Mouse (Mus musculus) gastrocnemius, postnatal 25 days (tissue): ENCODE data around the gene E330021D16Rik. TPM values are rescaled to one million over a fixed set of nuclear protein-coding genes. Genes with fewer than 3 reads are reported as not detected.
"Not testable (repeated sequence)": the region's sequence is repeated elsewhere in the genome, so short reads cannot be mapped to it uniquely, and the experiment has no call there.

Experiments
- DNase-seq: peaks from one replicate; pipeline ENCODE4 v3.0.0; 2022
- long read RNA-seq, 2 experiments: library from polyadenylated mRNA; stranded (forward); transcript quantifications; one replicate each; pipeline ENCODE4 v2.0.0; 2021
- total RNA-seq, 2 experiments: library from RNA; stranded (reverse); gene quantifications; 1 replicate in 1 of 2; 2 replicates in 1 of 2; pipeline ENCODE4 v1.2.3; 2021

The E330021D16Rik gene
- total RNA-seq: not detected
- long read RNA-seq, experiment 1: 0 reads
- long read RNA-seq, experiment 2: 0 reads

DNA sequence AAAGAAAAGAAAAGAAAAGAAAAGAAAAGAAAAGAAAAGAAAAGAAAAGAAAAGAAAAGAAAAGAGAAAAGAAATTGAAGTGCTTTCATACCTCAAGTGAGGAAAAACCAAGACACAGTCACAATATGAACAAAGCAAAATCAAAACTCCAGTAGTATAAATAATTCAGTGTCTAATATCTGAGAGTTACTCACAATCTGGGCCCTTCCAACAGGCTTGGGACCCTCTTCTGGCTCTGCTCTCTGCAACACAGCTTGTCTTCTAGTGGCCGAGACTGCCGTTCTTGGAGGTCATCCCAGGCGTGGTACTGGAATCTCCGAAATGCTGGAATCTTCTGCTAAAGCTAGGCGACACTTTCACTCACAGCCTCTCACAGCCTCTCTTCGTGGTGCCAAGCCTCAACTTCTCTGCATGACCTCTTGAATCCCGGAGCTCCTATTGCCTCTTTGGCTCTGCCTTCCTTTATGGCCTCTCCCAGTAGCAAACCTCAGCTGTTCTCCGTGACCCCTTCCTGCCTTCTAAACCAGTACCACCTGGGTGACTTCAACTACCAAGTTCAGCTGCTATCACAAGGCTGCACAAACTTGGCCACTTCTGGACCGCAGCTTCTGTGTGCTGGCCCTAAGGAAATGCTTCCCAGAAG is at the start of gene E330021D16Rik:
E330021D16Rik (minus strand) TSS at position 437 of the 643 bp plus-strand sequence.
- no peak for DNase-seq

DNA sequence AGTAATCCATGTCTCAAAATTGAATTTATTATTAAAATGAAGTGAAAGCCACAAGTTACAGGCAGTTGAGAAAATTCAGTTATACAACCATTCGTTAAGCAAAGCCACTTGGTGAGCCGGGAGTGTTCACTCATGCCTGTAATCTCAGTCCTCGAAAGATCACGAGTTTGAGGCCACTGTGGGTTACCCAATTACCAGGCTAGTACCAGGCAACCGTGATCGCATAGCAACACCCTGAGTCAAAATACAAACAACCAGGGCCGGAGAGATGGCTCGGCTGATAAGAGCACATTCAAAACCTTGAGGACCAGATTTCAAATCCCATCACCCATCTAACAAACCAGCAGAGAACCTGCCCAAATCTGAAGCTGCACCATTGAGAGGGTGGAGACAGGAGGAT is 49.7 kb upstream of the E330021D16Rik start:
- DNase-seq: no peak

DNA sequence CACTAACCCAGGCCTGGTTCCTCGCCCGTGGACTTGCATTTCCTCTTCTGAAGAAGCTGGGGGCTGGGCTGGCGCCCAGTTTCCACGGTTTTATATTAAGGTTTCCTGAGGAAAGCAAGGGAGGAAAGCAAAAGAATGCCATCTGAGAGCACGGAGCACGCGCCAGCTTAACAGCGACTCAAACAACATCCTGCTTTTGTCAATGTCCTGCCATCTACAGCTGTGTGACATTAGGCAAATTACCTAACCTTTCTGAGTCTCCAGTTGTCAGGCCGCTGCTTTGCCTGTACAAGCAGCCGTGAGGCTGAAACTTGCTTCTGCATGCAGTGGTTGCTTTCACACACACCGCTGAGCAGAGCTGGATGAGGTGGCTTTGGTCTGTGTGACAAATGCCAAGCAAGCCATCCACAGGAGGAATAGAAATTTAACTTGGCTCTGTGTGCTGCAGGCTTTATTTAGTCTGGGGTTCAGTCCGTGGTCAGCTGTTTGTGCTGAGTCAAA is 48.8 kb upstream of the E330021D16Rik start:
- DNase-seq: peak; percentile 22

DNA sequence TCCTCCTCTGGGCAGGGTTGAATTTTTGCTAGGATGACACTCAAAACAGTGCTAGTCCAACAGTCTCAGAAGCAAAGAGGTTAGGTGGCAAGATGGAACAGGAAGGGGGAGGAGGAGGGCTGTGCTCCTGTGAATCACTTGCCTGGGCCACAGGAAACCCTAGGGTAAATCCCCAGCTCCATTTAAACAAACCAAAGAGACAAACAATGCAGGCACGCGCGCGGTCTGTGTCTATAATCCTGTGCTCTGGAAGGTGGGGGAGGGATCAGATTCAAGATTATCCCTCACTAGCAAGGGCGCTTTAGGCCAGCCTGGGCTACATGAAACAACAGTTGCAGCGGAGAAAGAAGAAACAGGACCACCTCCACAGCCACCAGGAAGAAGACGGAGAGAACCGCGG is 48.1 kb upstream of the E330021D16Rik start:
- DNase-seq: no peak

DNA sequence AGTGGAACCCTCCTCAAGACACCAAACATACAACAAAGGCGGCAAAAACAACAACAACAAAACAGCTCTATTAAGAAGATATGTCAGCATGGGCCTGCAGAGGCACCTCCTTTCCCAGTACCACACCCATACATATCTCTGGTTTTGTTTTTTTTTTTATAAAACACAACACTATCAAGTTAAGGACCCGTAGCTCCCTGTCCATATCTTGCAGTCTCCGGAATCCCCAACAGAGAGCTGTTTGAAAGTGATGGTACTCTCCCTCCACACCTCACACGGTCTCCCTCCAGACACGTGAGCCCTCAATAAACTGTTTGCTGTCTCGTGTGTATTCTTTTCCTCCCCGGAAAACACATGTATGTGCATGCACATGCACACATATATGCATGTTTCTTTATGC is 43.8 kb upstream of the E330021D16Rik start:
- no peak for DNase-seq

DNA sequence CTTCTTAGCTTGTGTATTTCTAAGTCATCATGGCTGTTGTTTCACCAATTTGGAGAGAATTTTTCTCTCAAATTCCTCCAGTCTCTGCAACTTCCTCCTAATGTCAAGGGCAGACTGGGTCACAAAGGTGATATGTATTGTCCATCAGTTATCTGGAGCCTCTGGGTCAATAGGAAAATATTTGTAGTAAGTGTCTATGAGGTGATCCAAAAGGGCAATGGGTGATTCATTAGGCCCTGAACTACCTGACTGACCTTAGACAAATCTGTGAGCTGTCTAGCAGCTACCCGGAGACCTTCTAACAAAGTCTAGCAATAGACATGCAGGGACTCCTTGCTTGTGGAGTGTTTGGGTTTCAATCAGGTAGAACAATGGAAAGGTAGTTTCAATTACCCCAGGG is 40.9 kb upstream of the E330021D16Rik start:
- DNase-seq: no peak

DNA sequence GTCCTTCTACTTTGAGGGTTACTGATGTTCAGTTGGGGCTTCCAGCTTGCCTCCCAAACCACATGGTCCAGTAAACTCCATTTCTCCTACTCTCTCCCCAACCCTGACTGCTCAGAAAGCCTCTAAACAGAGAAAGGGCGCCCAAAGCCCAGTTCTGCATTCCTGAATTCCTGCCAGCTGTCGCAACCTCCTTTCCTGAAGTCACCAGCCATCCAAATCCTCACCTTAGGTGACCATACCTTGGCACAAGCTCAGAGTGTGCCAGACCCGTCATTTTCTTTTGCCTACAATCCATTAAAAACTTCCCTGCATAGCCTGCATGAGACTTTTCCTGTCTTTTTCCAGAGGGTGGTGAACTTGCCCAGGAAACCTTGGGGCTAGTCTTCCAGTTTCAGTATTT is 40.3 kb upstream of the E330021D16Rik start:
- no peak for DNase-seq

DNA sequence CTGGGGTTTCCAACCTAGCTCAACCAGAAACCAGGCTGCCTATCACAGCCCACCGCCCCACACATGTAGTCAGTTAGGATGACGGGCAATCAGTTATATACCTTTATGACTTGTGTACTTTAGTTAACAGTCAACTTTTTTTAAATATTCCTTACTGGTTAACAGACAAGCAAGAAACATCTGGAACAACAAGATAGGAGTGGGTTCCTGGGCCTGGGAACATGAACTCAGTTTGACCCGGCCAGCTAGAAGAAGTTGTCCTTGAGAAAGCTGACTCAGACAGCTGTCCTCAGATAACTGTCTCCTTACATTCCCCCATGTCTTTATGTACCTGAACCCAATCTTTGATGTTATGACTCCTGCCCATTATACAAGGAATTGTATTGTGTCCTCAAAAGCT is 37.3 kb upstream of the E330021D16Rik start:
- no peak for DNase-seq

DNA sequence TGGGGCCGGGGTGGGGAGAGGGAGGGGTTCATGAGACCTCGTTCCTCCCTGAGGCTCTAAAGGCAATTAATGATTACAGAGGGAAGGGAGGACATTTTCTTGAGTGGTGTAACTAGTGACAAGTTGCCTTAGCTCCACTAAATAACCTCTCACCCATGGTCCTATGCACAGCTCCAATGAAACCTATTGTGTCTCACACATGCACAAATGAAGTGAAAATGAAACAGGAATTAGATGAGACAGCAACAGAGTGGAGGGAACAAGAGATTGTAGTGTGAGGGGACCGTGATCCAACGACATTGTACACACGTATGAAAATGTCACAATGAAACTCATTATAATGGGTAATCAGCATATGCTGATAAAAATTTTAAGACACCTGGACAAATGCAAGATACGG is 35.5 kb upstream of the E330021D16Rik start:
- DNase-seq: no peak

DNA sequence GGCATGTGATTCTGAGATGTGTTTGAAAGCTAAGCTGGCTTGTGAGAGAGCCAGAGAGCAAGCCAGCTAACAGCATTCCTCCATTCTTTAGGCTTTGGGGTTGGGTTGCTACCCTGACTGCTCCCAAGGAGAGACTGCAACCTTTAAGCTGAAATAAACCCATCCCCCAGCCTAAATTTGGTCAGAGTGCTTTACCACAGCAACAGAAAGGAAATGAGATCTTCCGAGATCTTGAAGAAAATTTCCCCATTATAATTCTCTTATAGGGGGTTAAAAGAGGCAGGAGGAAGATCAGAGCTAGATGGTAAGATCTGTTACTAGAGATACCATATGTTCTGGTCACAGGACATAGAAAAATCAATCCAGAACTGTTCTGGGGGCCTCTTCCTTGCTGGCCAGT is 34.6 kb upstream of the E330021D16Rik start:
- no peak for DNase-seq

DNA sequence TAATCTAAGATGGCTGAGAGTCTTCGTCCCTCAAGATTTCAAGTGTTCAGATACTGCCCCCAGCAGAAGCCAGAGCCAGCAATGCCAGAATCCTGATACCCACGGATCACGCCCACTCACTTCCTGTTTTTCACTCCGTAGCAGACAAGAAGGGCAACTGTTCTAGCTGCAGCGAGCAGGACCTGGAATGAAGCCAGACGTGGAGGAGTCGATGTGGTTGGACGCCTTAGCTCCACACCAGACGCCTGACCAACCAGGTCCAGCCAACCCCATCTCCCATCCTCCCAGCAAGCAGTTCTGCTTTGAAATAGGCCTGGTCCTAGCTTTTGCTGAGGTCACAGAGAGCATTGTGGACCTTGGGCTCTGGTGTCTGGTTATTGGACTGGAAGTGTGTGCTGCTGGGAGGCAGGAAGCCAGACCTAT is 33.9 kb upstream of the E330021D16Rik start:
- DNase-seq: peak; percentile 40

DNA sequence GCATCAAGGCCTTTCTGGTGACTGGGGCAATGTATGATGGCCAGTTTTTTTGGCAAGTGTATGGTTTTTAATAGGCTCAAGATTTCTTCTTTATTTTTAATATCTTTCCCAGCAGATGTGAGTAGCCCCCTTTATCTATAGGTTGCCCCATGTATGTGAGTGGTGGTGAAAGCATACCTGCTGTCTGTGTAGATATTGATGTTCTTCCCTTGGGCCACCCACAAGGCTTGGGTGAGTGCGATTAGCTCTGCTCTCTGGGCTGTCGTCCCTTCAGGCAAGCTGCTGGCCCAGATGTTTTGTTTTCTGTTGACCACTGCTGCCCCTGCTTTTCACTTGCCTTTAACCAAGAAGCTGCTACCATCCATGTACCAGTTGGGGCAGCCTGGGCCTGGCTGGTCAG is 23.8 kb upstream of the E330021D16Rik start:
- DNase-seq: not testable (repeated sequence)

DNA sequence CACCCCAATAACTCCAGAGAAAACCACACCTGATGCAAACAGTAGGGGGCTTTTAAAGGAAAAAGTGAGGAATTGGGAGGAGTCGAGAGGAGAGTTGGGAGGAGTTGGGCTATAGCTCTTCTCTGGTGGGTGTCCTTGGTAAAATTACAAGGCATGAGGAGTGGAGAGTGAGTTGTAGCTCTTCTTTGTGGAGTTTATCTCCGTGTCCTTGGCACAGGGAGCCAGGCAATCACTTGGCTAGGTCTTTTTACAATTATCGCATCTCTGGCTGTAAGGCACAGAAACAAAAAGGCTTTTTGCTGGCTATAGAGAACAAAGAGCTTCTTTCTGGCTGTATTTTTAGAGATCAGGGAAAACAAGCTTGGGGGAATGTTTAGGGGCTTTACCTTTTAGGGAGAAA is 20.8 kb upstream of the E330021D16Rik start:
- not testable (repeated sequence) for DNase-seq

DNA sequence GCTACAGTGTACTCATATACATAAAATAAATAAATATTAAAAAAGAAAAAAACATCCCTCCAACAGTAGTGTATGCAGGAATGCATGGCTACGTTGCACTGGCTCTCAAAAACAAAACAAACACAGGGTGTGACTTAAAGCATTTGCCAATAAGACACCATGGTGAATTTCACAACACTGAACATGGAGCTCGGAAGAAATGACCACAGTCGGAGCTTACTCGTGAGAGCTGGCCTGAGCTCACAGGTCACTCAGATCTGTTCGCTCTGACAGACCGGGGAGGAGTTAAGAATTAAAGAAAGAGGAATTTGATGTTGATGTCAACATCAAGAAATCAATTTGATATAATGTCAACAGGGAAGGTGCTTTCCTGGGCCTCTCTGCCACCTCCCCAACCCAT is 18.2 kb upstream of the E330021D16Rik start:
- DNase-seq: no peak

DNA sequence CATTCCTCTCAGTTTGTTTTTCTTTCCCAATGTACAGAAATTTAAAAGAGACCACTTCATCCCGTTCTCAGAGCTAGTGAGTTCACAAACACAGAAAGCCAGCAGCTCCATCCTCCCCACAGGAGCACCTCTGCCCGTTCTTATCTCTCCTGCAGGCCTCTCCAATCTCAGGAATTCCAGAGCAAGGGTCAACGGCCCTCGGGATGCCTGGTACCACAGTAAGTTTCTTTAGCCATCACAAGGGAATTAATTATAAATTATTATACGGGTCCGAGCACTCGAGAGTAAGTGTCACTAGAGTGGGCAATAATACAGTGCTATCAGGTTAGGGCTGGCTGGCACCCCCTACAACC is 16.5 kb upstream of the E330021D16Rik start:
- DNase-seq: no peak

DNA sequence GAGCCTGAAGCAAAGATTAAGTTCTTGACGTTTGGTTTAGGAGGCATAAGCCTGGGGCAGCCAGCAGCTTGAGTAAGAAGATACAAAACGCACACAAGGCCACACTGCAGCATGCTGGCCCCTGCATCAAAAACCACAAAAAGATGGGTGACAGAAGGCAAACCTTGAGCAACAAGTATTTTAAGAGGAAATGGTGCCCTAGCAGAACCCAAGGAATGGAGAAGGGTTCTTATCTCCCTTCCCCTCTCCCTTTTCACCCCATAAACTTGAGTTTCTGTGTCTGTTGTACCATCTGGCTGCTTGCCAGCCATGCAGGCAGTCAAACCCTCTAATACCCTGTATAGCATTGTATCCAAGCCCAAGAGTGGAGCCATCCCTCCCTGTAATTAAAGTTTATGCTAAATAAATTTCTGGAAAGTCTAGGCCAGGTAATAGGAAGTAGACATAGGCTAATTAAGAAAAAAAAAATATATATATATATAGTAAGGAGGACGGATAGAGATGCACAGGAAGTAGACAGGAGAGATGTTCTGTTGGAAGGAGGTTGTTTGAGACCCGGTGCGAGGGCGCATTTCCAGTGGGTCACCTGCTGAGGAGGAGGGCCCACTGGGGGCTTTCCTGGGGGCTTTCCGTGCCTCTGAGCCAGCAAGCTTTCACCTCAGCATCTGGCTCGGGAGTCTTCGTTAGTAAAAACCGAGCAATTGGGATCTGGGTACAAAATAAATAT is 16.0 kb upstream of the E330021D16Rik start:
- DNase-seq: no peak

DNA sequence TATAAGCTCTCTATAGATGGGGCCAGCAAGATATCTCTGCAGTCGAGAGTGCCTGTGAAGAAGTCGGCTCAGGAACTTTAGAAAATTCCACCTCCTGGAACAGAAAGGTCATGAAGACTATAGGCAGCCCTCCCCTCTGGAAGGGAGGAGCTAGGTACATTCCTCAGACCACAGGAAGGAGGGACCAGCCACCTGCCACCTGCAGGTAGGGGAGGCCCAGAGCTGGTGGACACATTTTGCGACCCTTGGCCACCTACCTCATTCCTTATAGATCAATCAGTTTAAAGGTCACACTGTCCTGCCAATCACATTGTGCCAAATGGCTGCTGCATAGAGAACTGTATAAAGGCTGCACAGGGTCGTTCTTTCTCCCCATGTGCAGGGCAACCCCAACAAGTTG is 14.1 kb upstream of the E330021D16Rik start:
- no peak for DNase-seq

DNA sequence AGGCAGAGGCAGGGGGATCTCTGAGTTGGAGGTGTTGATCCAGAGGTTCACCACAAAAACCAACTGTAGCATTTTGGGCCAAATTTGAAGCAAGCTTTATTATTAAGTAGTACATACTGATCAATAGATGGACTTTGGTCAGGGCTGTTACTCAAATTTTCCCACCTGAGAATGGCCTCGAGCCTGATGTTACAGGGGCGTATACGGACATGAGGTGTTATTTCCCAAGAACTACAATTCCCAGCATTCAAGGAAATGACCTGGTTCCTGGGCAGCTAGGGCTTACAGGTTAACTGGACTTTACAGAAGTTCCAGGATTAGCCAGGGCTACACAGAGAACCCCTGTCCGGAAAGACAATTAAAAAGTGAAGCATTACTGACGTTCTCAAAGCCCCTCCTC is 13.0 kb upstream of the E330021D16Rik start:
- no peak for DNase-seq

DNA sequence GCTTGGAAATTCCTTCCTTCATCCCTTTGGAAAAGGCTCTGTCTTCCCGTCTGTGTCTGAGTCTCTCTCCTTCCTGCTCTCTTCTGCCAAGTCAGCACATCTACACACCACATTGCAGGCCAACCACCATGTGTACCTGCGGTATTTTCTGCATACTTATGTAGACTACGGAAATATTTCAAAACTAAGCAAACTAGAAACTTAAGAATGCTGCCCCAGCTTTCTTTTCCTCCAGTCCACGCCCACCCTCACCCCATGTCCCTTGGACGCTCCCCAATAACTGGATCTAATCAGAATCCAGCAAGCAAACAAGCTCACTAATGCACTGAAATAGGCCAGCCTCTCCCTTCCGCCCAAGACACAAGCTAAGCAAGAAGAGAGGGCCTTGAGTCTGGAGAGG is 11.9 kb upstream of the E330021D16Rik start:
- DNase-seq: no peak

DNA sequence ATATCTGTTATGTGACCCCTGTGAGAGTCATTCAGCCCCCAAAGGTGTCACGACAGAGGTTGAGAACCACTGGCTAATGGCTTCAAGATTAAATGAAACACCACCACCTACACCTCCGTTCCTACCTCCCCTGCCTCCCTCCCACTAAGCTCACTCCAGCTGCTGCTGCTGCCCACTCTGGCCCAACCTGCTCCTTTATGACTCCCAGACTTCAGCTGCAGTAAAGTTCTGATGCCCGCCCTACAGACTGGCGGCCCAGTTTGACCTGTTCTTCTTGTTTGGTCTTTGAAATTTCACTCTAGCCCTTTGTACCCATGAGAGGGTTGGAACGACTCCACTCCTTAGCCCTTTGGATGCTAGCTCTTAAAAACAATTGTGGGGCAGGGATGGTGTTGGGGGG is 10.6 kb upstream of the E330021D16Rik start:
- DNase-seq: no peak

DNA sequence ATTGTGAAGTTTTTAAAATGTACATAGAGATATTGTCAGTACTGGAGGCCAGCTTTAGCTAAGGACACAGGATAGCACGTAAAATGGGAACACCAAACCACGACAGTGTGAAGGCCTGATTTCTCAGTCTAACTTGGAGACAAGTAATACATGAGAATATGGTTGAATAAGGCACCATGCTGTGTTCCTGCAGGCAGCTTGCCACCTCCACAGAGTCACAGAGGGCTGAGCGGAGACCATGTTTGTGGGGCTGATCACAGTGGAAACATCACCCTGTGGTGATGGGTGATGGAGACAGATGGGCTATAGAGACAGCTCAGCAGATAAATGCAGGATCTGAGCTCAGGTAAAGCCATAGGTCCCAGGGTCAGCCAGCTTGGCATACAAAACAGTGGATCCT is 8.8 kb upstream of the E330021D16Rik start:
- DNase-seq: no peak

DNA sequence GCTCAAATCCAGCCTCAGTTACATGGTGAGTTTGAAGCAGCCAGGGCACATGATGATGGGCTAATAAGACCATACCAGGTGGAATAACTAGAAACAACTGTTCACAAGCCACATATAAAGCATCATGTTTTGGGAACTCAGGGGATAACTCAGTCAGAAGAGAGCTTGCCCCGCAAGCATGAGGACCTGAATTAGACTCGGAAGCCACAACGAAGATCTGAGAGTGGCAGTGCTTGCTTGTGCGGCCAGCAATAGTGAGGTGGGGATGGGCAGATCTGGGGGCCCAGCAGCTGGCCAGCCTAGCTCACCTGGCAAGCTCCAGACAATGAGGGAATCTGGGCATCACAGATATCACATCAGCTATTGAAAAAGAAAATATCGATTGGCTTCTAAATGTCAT is 7.8 kb upstream of the E330021D16Rik start:
- no peak for DNase-seq

DNA sequence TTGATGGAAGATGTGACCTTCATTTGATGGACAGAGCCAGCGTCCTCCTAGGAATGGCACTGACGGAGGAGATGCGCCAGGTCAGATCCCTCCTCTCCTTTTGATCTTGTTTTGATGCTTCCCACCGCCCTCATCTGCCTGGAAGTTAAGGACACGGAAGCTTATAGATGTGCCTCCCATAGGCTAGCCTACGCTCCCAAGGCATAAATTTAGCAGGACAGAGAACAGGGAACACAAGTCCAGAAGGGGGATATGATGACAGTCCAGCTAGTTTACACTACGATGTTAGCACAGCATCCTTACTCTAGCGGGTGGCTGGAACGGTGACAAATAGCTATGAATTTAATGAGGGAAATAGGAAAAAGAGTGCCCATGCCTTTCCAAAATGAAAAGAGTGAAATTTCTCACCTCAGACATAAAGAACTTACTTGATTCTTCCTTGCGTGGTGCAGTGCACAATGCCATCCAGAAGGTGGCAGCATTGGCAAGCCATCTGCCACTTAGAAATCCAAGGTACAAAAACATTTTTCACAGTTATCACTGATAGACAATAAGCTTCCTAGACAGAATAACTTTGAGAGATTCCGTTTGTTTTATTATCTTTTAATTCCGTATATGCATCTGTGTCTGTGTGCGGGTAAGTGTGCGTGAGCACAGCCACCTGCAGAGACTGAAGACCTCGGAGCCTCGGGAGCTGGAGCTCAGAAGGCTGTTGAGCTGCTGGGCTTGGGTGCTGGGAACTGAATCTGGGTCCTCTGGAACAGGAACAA is 6.9 kb upstream of the E330021D16Rik start:
- DNase-seq: no peak
